Mouse (Mus musculus): ENCODE results near the gene Elovl2. TPM values are rescaled to one million over a fixed set of nuclear protein-coding genes. Genes with fewer than 3 reads are reported as not detected.

Elovl2 gene
- polyA plus RNA-seq, 1 experiment from 2014 or later: 32.5 TPM

DNA sequence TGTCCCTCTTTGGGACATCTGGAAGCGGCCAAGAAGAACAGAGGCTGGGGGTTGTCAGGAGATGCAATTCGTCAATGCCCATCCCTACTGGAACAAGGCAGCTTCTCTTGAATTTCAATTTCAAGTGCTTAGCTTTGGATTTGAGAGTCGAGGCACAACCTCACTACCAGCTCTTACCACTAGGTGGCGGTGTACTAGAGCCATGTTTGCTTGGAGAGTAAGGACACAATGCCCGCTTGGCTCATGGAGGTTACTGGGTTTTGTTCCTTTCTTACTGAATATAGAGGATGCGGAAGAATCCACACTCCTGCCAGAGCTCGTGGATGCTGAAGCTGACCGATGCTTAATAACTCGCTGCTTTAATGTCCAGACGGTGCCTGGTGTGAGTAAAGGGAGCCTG, 73.9 kb downstream of the Elovl2 start:
- Histone ChIP-seq H3K27me3 (replicated peaks; ENCODE audit: control insufficient read depth, insufficient read depth, low read length) (no peaks in the 10 kb centered on the region), H3K4me1 (replicated peaks; ENCODE audit: control insufficient read depth, insufficient read depth, low read length) (no peaks in the 10 kb centered on the region), H3K4me2 (no peak overlapping the region), H3K9ac (ENCODE audit: low read depth, low read length) (no peak overlapping the region), H3K4me3 (ENCODE audit: low read depth, low read length) (no peak overlapping the region), H3K27ac (ENCODE audit: low read depth, low read length) (no peak overlapping the region), H3K36me3 (ENCODE audit: control insufficient read depth, insufficient read depth, low read length) (no peaks in the 10 kb centered on the region), H3K9me3 (ENCODE audit: control insufficient read depth, low read length) (no peaks in the 10 kb centered on the region)
- 74% methylated on average over 10 of the region's 10 CpGs for WGBS
- ATAC-seq (replicated peaks; ENCODE audit: low FRiP score) (no peak), DNase-seq (ENCODE audit: low spot score) (peak; percentile 38)

DNA sequence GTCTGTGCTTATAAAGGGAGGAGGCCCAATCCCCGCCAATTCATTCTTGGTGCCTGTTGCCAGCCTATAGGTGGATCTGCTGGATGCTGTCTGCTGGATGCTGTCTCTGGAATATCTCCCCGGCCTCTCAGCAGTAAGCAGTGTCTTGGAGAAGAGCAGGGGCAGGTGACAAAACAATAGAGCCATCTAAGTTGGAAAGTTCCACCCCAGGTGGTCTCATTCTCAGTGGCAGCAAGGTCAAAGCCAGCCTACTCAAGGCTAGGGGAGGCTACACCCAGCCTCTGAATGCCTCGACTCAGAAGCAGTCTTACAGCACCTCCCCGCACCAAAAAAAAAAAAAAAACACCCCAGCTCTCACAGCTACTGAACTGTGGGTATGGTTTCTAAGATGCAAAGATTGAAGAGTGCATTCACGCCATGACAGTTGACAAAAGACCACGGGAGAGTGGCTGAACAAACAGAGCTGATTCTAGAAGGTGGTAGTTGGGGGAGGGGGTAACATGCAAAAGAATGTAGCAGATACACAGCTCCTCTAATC, 74.7 kb downstream of the Elovl2 start:
- H3K36me3 ChIP-seq (ENCODE audit: control insufficient read depth, insufficient read depth, low read length): no peaks in the 10 kb centered on the region
- no peaks in the 10 kb centered on the region for H3K9me3 ChIP-seq (ENCODE audit: control insufficient read depth, low read length)
- H3K9ac ChIP-seq (ENCODE audit: low read depth, low read length): no peak overlapping the region
- no peak overlapping the region for H3K27ac ChIP-seq (ENCODE audit: low read depth, low read length)
- no peaks in the 10 kb centered on the region for H3K27me3 ChIP-seq (replicated peaks; ENCODE audit: control insufficient read depth, insufficient read depth, low read length)
- H3K4me3 ChIP-seq (ENCODE audit: low read depth, low read length): no peak overlapping the region
- no peak overlapping the region for H3K4me2 ChIP-seq
- no peak for DNase-seq (ENCODE audit: low spot score)
- 61% methylated on average over 6 of the region's 6 CpGs for WGBS
- no peak for ATAC-seq (replicated peaks; ENCODE audit: low FRiP score)
- H3K4me1 ChIP-seq (replicated peaks; ENCODE audit: control insufficient read depth, insufficient read depth, low read length): no peaks in the 10 kb centered on the region

DNA sequence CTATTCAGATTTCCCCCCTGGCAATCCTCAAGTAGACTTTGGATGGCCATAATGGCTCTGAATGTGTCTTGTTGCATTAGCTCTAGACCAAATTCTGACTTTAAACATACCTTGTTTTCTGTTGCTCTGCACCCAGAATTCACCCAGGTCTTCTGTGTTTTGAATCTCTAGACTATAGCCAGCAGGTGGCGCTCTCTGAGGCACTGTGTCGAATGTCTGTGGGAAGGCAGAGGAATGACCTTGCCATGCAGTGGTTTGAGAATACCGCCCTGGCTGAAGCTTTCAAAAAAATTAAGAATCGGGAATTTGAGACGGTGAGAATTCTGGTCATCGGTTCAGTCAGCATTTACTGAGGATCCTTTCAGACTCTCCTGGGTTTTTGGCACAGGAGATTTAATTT, 85.3 kb downstream of the Elovl2 start:
- DNase-seq (ENCODE audit: low spot score): peak; percentile 41
- Histone ChIP-seq H3K9me3 (ENCODE audit: control insufficient read depth, low read length) (no peaks in the 10 kb centered on the region), H3K27ac (ENCODE audit: low read depth, low read length) (no peak overlapping the region), H3K4me3 (ENCODE audit: low read depth, low read length) (no peak overlapping the region), H3K27me3 (replicated peaks; ENCODE audit: control insufficient read depth, insufficient read depth, low read length) (no peaks in the 10 kb centered on the region), H3K4me2 (no peak overlapping the region), H3K4me1 (replicated peaks; ENCODE audit: control insufficient read depth, insufficient read depth, low read length) (no peaks in the 10 kb centered on the region), H3K9ac (ENCODE audit: low read depth, low read length) (no peak overlapping the region), H3K36me3 (ENCODE audit: control insufficient read depth, insufficient read depth, low read length) (no peaks in the 10 kb centered on the region)
- ATAC-seq (replicated peaks; ENCODE audit: low FRiP score): no peak
- WGBS: 9% methylated on average over 6 of the region's 6 CpGs

Other genes with a start within 250 kb of the Elovl2 start
- 105 and 109 TPM in 2 replicates for gene Pak1ip1, start 219.4 kb downstream of the Elovl2 start, polyA plus RNA-seq (2014; fragmentation: Nextera tagmentation; extraction: Ambion mirVana)
- 954 and 957 TPM in 2 replicates for gene Tmem14c, start 204.1 kb downstream of the Elovl2 start, polyA plus RNA-seq (2014; fragmentation: Nextera tagmentation; extraction: Ambion mirVana)
- 0.34 and 0.56 TPM in 2 replicates for gene Mak, start 140.7 kb downstream of the Elovl2 start, polyA plus RNA-seq (2014; fragmentation: Nextera tagmentation; extraction: Ambion mirVana)
- gene Gcm2, start 109.4 kb downstream of the Elovl2 start, polyA plus RNA-seq (2014; fragmentation: Nextera tagmentation; extraction: Ambion mirVana): not detected in 2 replicates
- gene Sycp2l, start 106.1 kb downstream of the Elovl2 start, polyA plus RNA-seq (2014; fragmentation: Nextera tagmentation; extraction: Ambion mirVana): not detected in 2 replicates
- 12.6 and 16.9 TPM in 2 replicates for gene Smim13, start 29.4 kb upstream of the Elovl2 start, polyA plus RNA-seq (2014; fragmentation: Nextera tagmentation; extraction: Ambion mirVana)
- gene Gm17364, start 53.6 kb upstream of the Elovl2 start, polyA plus RNA-seq (2014; fragmentation: Nextera tagmentation; extraction: Ambion mirVana): not detected in 2 replicates